Mouse (Mus musculus): ENCODE results near the gene Thap2. TPM values are rescaled to one million over a fixed set of nuclear protein-coding genes. Genes with fewer than 3 reads are reported as not detected.

The Thap2 gene
- total and polyA plus RNA-seq, 3 experiments: 5.8 to 5.9 TPM; not detected in 1

DNA sequence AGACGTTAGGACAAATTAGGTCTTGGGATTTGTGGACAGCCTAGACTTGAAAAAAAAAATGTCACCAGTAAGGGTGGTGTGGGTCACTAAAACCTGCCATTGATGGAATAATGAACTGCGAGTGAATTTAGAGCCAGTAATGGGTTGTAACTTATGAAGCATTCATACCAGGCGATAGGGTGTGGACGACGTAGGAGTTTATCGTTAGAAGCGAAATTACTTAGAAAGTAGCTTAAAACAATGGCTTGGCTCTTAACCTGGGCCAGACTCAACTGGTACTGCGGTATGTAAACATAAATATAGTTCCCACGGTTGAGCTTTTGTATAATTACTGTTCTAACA is 21.6 kb downstream of the Thap2 start:
- no peak for DNase-seq (ENCODE audit: low read depth, low spot score)
- no peaks in the 10 kb centered on the region for H3K9me3 ChIP-seq (replicated peaks; ENCODE audit: insufficient read depth, low read length)
- TF ChIP-seq KAT2A (conservative IDR thresholded peaks at IDR 0.05; ENCODE audit: low read depth, low read length): peak; percentile 32; the same call in 1 of the 2 replicates
- TF ChIP-seq EP300 (IDR thresholded peaks at IDR 0.05; ENCODE audit: low read depth in 1 of 2, low read length in 2 of 2): 0 out of 4 replicates have a peak, but pooled peaks of 1 of the 2 experiments have one; percentile 30
- 0 out of 2 replicates have a peak, but pooled peaks have one; percentile 36 for TF ChIP-seq ETS1 (IDR thresholded peaks at IDR 0.05; ENCODE audit: low read depth, low read length)
- no peak for TF ChIP-seq RCOR1 (IDR thresholded peaks at IDR 0.05; ENCODE audit: low read depth, low read length)
- TF ChIP-seq MYC (IDR thresholded peaks at IDR 0.05; ENCODE audit: low read depth, low read length): 0 out of 2 replicates have a peak, but pooled peaks have one; percentile 58
- H3K27me3 ChIP-seq (ENCODE audit: control insufficient read depth in 1 of 2, insufficient read depth in 2 of 2, low read length in 2 of 2): no peaks in the 10 kb centered on the region
- peak overlapping the region; percentile 80 to 89 for H3K4me3 ChIP-seq (ENCODE audit: control insufficient read depth in 1 of 2, insufficient read depth in 1 of 2, low read depth in 2 of 2, low read length in 2 of 2)
- peaks cover 0 to 8% of the 10 kb centered on the region in 2 experiments; a peak in 2 of 4 replicates for H3K36me3 ChIP-seq (ENCODE audit: control insufficient read depth in 1 of 2, insufficient read depth in 2 of 2, low read length in 2 of 2)
- peak overlapping the region; percentile 98 for H3K27ac ChIP-seq (ENCODE audit: control insufficient read depth, low read depth, low read length)
- no peaks in the 10 kb centered on the region for H3K79me2 ChIP-seq (ENCODE audit: control insufficient read depth, insufficient read depth, low read length, poor library complexity)
- H3K9ac ChIP-seq (ENCODE audit: control insufficient read depth, low read depth, low read length, poor library complexity, severe bottlenecking): peak overlapping the region; percentile 88
- H3K4me1 ChIP-seq (ENCODE audit: control insufficient read depth in 1 of 2, insufficient read depth in 2 of 2, low read length in 2 of 2): peaks cover 0 to 10% of the 10 kb centered on the region in 2 experiments; a peak in 1 of 4 replicates

DNA sequence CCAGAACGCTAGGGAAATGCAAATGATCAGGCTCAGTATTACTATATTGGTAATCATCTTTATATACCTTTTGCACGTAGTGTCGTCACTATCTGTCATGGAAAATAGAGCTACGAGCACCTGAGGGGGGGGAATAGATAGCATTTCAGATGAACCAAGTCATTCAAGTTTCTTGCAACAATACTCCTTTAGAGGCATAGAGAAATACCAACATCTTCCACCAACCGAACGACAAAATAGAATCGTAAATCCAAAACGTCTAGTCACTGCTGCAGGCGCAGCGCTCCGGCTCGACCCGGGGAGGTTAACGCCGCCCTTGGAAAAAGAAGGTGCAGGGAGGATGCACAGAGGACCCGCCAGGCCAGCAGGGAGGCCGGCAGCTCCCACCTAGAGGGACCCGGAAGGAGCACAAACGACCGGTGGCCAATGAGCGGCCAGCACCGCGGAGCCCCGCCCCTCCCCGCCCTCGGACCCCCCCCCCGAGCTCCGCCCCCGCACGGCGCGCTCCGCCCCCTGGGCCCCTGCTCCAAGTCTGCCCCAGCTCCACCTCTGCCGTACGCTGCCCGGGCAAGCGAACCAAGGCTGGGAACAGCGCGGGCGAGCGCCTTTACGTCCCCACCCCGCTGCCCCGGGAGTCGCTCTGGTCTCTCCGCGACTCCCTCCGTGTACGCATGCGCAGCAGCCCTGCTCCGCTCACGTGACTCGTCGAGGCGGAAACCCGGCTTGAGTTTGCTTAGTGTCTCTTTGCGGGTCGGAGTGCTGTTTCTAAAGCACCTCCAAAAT is 22.2 kb downstream of the Thap2 start, which contains the start of gene Tmem19:
Tmem19 (minus strand) TSS at position 662 of the 783 bp plus-strand sequence.
- H3K9ac ChIP-seq (ENCODE audit: control insufficient read depth, low read depth, low read length, poor library complexity, severe bottlenecking): peak within 1 kb of the TSS; percentile 88
- H3K4me1 ChIP-seq (ENCODE audit: control insufficient read depth in 1 of 2, insufficient read depth in 2 of 2, low read length in 2 of 2): peaks cover 0 to 10% of the 10 kb centered on the region in 2 experiments; a peak in 1 of 4 replicates
- no peaks in the 10 kb centered on the region for H3K79me2 ChIP-seq (ENCODE audit: control insufficient read depth, insufficient read depth, low read length, poor library complexity)
- no peaks in the 10 kb centered on the region for H3K27me3 ChIP-seq (ENCODE audit: control insufficient read depth in 1 of 2, insufficient read depth in 2 of 2, low read length in 2 of 2)
- H3K9me3 ChIP-seq (replicated peaks; ENCODE audit: insufficient read depth, low read length): no peaks in the 10 kb centered on the region
- H3K27ac ChIP-seq (ENCODE audit: control insufficient read depth, low read depth, low read length): peak within 1 kb of the TSS; percentile 98
- H3K36me3 ChIP-seq (ENCODE audit: control insufficient read depth in 1 of 2, insufficient read depth in 2 of 2, low read length in 2 of 2): peaks cover 0 to 8% of the 10 kb centered on the region in 2 experiments; a peak in 2 of 4 replicates
- DNase-seq (ENCODE audit: low read depth, low spot score): peak; percentile 97
- H3K4me3 ChIP-seq (ENCODE audit: control insufficient read depth in 1 of 2, insufficient read depth in 1 of 2, low read depth in 2 of 2, low read length in 2 of 2): peak within 1 kb of the TSS; percentile 90 to 93
- TF ChIP-seq POLR2AphosphoS2 (IDR thresholded peaks at IDR 0.05; ENCODE audit: low read length) (peak; percentile 97), TBP (IDR thresholded peaks at IDR 0.05; ENCODE audit: low read depth, low read length) (peak; percentile 89; the same call in 1 of the 2 replicates), USF1 (IDR thresholded peaks at IDR 0.05; ENCODE audit: low read depth, low read length) (peak; percentile 100), NRF1 (IDR thresholded peaks at IDR 0.05; ENCODE audit: insufficient read depth, low read depth, low read length, poor library complexity, severe bottlenecking) (peak; percentile 92), TCF12 (IDR thresholded peaks at IDR 0.05; ENCODE audit: low read depth, low read length) (peak; percentile 31; the same call in 1 of the 2 replicates), GABPA (IDR thresholded peaks at IDR 0.05; ENCODE audit: low read depth, low read length) (no peak), MXI1 (IDR thresholded peaks at IDR 0.05; ENCODE audit: low read depth, low read length) (peak; percentile 76), EP300 (IDR thresholded peaks at IDR 0.05; ENCODE audit: low read depth in 1 of 2, low read length in 2 of 2) (no peak), MEF2A (IDR thresholded peaks at IDR 0.05; ENCODE audit: extremely low read depth, insufficient replicate concordance, low read depth, low read length, poor library complexity, severe bottlenecking) (no peak), USF2 (IDR thresholded peaks at IDR 0.05; ENCODE audit: borderline replicate concordance in 1 of 2, insufficient read depth in 1 of 2, low read depth in 1 of 2, low read length in 2 of 2) (peak; percentile 73 to 93), UBTF (IDR thresholded peaks at IDR 0.05; ENCODE audit: borderline replicate concordance, insufficient read depth, low read depth, low read length) (no peak), SIN3A (IDR thresholded peaks at IDR 0.05; ENCODE audit: low read length) (peak; percentile 90; the same call in 1 of the 2 replicates), BHLHE40 (IDR thresholded peaks at IDR 0.05; ENCODE audit: borderline replicate concordance, low read depth, low read length) (peak; percentile 91), HCFC1 (IDR thresholded peaks at IDR 0.05; ENCODE audit: low read depth, low read length) (peak; percentile 79), NELFE (IDR thresholded peaks at IDR 0.05; ENCODE audit: low read depth, low read length) (peak; percentile 89), MYC (IDR thresholded peaks at IDR 0.05; ENCODE audit: low read depth, low read length) (no peak), ZMIZ1 (IDR thresholded peaks at IDR 0.05; ENCODE audit: low read depth, low read length) (peak; percentile 92), ELF1 (IDR thresholded peaks at IDR 0.05; ENCODE audit: low read depth, low read length) (peak; percentile 83), GATA1 (IDR thresholded peaks at IDR 0.05; ENCODE audit: low read depth, low read length) (no peak), POLR2A (IDR thresholded peaks at IDR 0.05; ENCODE audit: control insufficient read depth in 1 of 2, insufficient read depth in 1 of 2, low read depth in 1 of 2, low read length in 2 of 2, poor library complexity in 1 of 2) (peak; percentile 73 to 98), MAZ (IDR thresholded peaks at IDR 0.05; ENCODE audit: low read depth, low read length) (no peak; the same call in 1 of the 2 replicates), MAX (IDR thresholded peaks at IDR 0.05; ENCODE audit: low read length) (peak; percentile 93)
